Mouse (Mus musculus) CH12.LX (cell line): Measurements from ENCODE around the gene Oosp2.

ENCODE experiments used
- BHLHE40 ChIP-seq: IDR thresholded peaks from 2 replicates; pipeline ENCODE4 v1.6.1; 2011; ENCODE audit warnings: mild to moderate bottlenecking, low read depth, low read length, improper control_type of control experiment
- CHD2 ChIP-seq: IDR thresholded peaks from 2 replicates; pipeline ENCODE4 v1.6.1; 2011; ENCODE audit warnings: low read length, improper control_type of control experiment
- CTCF ChIP-seq, 2 experiments: IDR thresholded peaks in 1 of 2; conservative IDR thresholded peaks in 1 of 2; 2 replicates each; pipeline ENCODE4 v1.5.1; 2011 to 2012; ENCODE audit warnings: low read depth in 2 of 2, low read length in 2 of 2, improper control_type of control experiment in 1 of 2, inconsistent platforms in 1 of 2, mild to moderate bottlenecking in 1 of 2, moderate library complexity in 1 of 2
- EP300 ChIP-seq: IDR thresholded peaks from 2 replicates; pipeline ENCODE4 v1.6.1; 2011; ENCODE audit warnings: low read length, improper control_type of control experiment
- GABPA ChIP-seq: IDR thresholded peaks from 2 replicates; pipeline ENCODE4 v1.6.1; 2012; ENCODE audit warnings: low read depth, low read length, improper control_type of control experiment, inconsistent platforms; ENCODE audit not compliant: insufficient replicate concordance
- JUN ChIP-seq: IDR thresholded peaks from 2 replicates; pipeline ENCODE4 v1.6.1; 2011; ENCODE audit warnings: low read depth, mild to moderate bottlenecking, low read length, improper control_type of control experiment, moderate library complexity; ENCODE audit not compliant: insufficient read depth

GRCm38 (mm10) chr19:11696755-11697154, 36.4 kb upstream of the Oosp2 start, which contains the start of gene Oosp3:
- TF ChIP-seq CHD2 = no peak
- TF ChIP-seq JUN = no peak
- TF ChIP-seq EP300 = no peak
- TF ChIP-seq BHLHE40 = no peak
- no peak for TF ChIP-seq CTCF (conservative IDR thresholded peaks at IDR 0.05 in 1 of 2, IDR thresholded peaks at IDR 0.05 in 1 of 2; ENCODE audit: low read depth in 2 of 2, low read length in 2 of 2)
- no peak for TF ChIP-seq GABPA
